Comparison of ENCODE assay signal across 8 mouse cellular contexts in the genomic region with DNA sequence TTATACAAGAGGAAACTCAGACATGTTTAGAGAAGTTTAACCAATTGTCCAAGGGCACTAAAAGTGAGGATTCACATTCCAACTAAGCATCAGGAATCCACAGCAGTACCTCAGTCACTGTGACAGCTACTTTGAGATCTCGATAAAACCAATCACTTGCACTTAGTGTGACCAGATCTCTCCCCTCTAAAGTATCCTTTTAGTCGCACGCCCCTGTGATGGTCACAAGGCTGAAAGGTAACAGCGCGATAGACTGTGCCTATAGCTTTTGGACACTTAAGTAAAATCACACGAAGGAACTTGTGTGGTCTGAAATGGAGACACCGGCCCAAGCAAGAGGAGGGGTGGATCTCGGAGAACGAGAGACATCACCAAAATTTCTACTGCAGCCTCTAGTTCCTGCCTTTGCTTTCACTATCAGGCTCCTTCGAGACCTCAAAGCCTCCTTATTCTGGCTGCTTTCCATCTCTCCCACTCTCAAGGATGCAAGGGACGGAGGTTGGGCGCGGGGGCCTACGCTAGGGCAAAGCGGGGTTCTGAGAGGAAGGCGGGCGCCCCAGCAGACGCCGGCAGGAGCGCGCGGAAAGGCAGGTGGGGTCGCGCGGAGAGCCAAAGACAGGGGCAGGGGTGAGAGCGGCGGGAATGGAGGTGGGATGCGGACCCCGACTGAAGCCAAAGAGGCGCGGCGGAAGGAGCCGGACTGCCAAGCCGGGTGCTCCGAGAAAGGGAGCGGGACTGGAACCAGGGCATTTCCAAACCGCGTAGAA. TPM values are rescaled to one million over a fixed set of nuclear protein-coding genes. Genes with fewer than 3 reads are reported as not detected.
A peak's percentile ranks its signal among the peaks of the same experiment; 100 is the strongest.
DNase-seq lines count a peak whose midpoint lies in the region; ATAC-seq and TF ChIP-seq lines count a peak whose summit lies in the region.

Gene Samd15 (plus strand): TSS at position 518 of the 767 bp plus-strand sequence.

- peak; percentile 68 for ATAC-seq in embryonic facial prominence, embryonic 13.5 days (ENCODE audit: insufficient number of reproducible peaks, insufficient read depth, low FRiP score, low TSS enrichment, low read depth)
- ATAC-seq in heart, embryonic 14.5 days (ENCODE audit: insufficient number of reproducible peaks, insufficient read depth, low FRiP score, low read depth) = peak; percentile 32
- peak; percentile 57; the same call in 1 of the 2 replicates for ATAC-seq in kidney, embryonic 15.5 days (replicated peaks; ENCODE audit: low FRiP score)
- ATAC-seq in liver, embryonic 14.5 days (ENCODE audit: insufficient read depth) = peak; percentile 49; the same call in 1 of the 2 replicates

- H3K27ac ChIP-seq in embryonic facial prominence, embryonic 13.5 days = peak within 1 kb of the TSS; percentile 76
- no peak within 1 kb of the TSS for H3K27ac ChIP-seq in heart, embryonic 14.5 days (replicated peaks in 1 of 2; ENCODE audit: control insufficient read depth in 1 of 2, insufficient read depth in 1 of 2, low read depth in 2 of 2, low read length in 2 of 2)
- H3K27ac ChIP-seq in kidney, embryonic 15.5 days = peak within 1 kb of the TSS; percentile 75
- H3K27ac ChIP-seq in liver, embryonic 14.5 days = no peak within 1 kb of the TSS

- H3K9ac ChIP-seq in embryonic facial prominence, embryonic 13.5 days = peak within 1 kb of the TSS; percentile 90
- peak within 1 kb of the TSS; percentile 83 for H3K9ac ChIP-seq in heart, embryonic 14.5 days (ENCODE audit: low read length)
- peak within 1 kb of the TSS; percentile 87 for H3K9ac ChIP-seq in kidney, embryonic 15.5 days
- H3K9ac ChIP-seq in liver, embryonic 14.5 days (replicated peaks) = peak within 1 kb of the TSS; percentile 70

- peak; percentile 61 for DNase-seq in CD4-positive helper T cell, adult 2 months (ENCODE audit: low read depth, low spot score)
- peak; percentile 44 to 57 for DNase-seq in adrenal gland, adult 18-20 months (ENCODE audit: low spot score in 2 of 2)
- no peak for DNase-seq in liver, embryonic 14.5 days (ENCODE audit: low read depth in 3 of 3, low spot score in 3 of 3)
- DNase-seq in neural tube, embryonic 10.5 days (ENCODE audit: extremely low spot score, low spot score) = peak; percentile 66
- peak; percentile 49 to 55 for DNase-seq in thymus, adult 18-20 months

- H3K4me3 ChIP-seq in embryonic facial prominence, embryonic 13.5 days = peak within 1 kb of the TSS; percentile 82
- H3K4me3 ChIP-seq in heart, embryonic 14.5 days (ENCODE audit: control insufficient read depth in 1 of 2, insufficient read depth in 1 of 2, low read depth in 1 of 2, low read length in 2 of 2) = peak within 1 kb of the TSS; percentile 67 to 80
- H3K4me3 ChIP-seq in kidney, embryonic 15.5 days (replicated peaks) = peak within 1 kb of the TSS; percentile 83
- H3K4me3 ChIP-seq in liver, embryonic 14.5 days (ENCODE audit: insufficient read depth in 1 of 2, low read depth in 2 of 2, low read length in 2 of 2) = peak within 1 kb of the TSS; percentile 54 to 71

- no peak for TF ChIP-seq EP300 in liver, embryonic 14.5 days (IDR thresholded peaks at IDR 0.05; ENCODE audit: low read depth)

- WGBS in embryonic facial prominence, embryonic 13.5 days = under 1% methylated on average over 38 of the region's 38 CpGs
- WGBS in heart, embryonic 14.5 days = under 1% methylated on average over 37 of the region's 38 CpGs
- WGBS in kidney, embryonic 15.5 days = under 1% methylated on average over 38 of the region's 38 CpGs
- 2% methylated on average over 38 of the region's 38 CpGs for WGBS in liver, embryonic 14.5 days (ENCODE audit: insufficient replicate concordance)

- no peaks in the 10 kb centered on the region for H3K27me3 ChIP-seq in embryonic facial prominence, embryonic 13.5 days
- H3K27me3 ChIP-seq in heart, embryonic 14.5 days (ENCODE audit: control insufficient read depth, insufficient read depth, low read length) = no peaks in the 10 kb centered on the region
- no peaks in the 10 kb centered on the region for H3K27me3 ChIP-seq in kidney, embryonic 15.5 days
- peaks cover 15% of the 10 kb centered on the region for H3K27me3 ChIP-seq in liver, embryonic 14.5 days (ENCODE audit: control insufficient read depth, insufficient read depth, low read length)

- H3K36me3 ChIP-seq in embryonic facial prominence, embryonic 13.5 days = no peaks in the 10 kb centered on the region
- H3K36me3 ChIP-seq in heart, embryonic 14.5 days (ENCODE audit: control insufficient read depth, insufficient read depth, low read length) = no peaks in the 10 kb centered on the region
- no peaks in the 10 kb centered on the region for H3K36me3 ChIP-seq in kidney, embryonic 15.5 days
- H3K36me3 ChIP-seq in liver, embryonic 14.5 days (replicated peaks; ENCODE audit: control insufficient read depth, insufficient read depth, low read depth) = no peaks in the 10 kb centered on the region

- TF ChIP-seq CTCF in liver, embryonic 14.5 days (IDR thresholded peaks at IDR 0.05; ENCODE audit: low read depth) = no peak

- H3K4me2 ChIP-seq in embryonic facial prominence, embryonic 13.5 days = peak within 1 kb of the TSS; percentile 89
- H3K4me2 ChIP-seq in heart, embryonic 14.5 days (ENCODE audit: low read length) = peak within 1 kb of the TSS; percentile 64
- peak within 1 kb of the TSS; percentile 92 for H3K4me2 ChIP-seq in kidney, embryonic 15.5 days
- peak within 1 kb of the TSS; percentile 76 for H3K4me2 ChIP-seq in liver, embryonic 14.5 days (ENCODE audit: low read depth)

- H3K9me3 ChIP-seq in embryonic facial prominence, embryonic 13.5 days = no peaks in the 10 kb centered on the region
- H3K9me3 ChIP-seq in heart, embryonic 14.5 days (ENCODE audit: control insufficient read depth, low read length) = no peaks in the 10 kb centered on the region
- H3K9me3 ChIP-seq in kidney, embryonic 15.5 days (replicated peaks) = no peaks in the 10 kb centered on the region
- no peaks in the 10 kb centered on the region for H3K9me3 ChIP-seq in liver, embryonic 14.5 days (ENCODE audit: control insufficient read depth, low read length)

- peaks cover 12% of the 10 kb centered on the region for H3K4me1 ChIP-seq in embryonic facial prominence, embryonic 13.5 days
- H3K4me1 ChIP-seq in heart, embryonic 14.5 days (ENCODE audit: control insufficient read depth in 2 of 2, insufficient read depth in 2 of 2, low read length in 2 of 2) = peaks cover 0 to 7% of the 10 kb centered on the region in 2 experiments; a peak in 3 of 4 replicates
- H3K4me1 ChIP-seq in kidney, embryonic 15.5 days = peaks cover 9% of the 10 kb centered on the region; the same call in 1 of the 2 replicates
- peaks cover 0 to 8% of the 10 kb centered on the region in 2 experiments; a peak in 2 of 4 replicates for H3K4me1 ChIP-seq in liver, embryonic 14.5 days (replicated peaks; ENCODE audit: control insufficient read depth in 2 of 2, insufficient read depth in 2 of 2, low read length in 1 of 2)

RNA-seq across cellular contexts. Expression of gene Samd15, which starts in this region (rescaled TPM):
- 1 to 10 TPM; 1.4 to 1.7 TPM for total RNA-seq in adrenal gland, adult 18-20 months (2021)
- polyA plus RNA-seq in embryonic facial prominence, embryonic 13.5 days (2015; fragmentation: Nextera tagmentation; extraction: Ambion mirVana) = 1.5 and 2.4 TPM in 2 replicates
- polyA plus RNA-seq in heart, embryonic 14.5 days (2014; fragmentation: Nextera tagmentation; extraction: Ambion mirVana) = 0.55 and 0.89 TPM in 2 replicates
- 1.3 and 1.7 TPM in 2 replicates for polyA plus RNA-seq in kidney, embryonic 15.5 days (2015; fragmentation: Nextera tagmentation; extraction: Ambion mirVana)
- 0.03 and 0.21 TPM in 2 replicates for polyA plus RNA-seq in liver, embryonic 14.5 days (2012; rRNA removed)
- polyA plus RNA-seq in liver, embryonic 14.5 days (2014; fragmentation: Nextera tagmentation; extraction: Ambion mirVana) = 7.6 and 8.2 TPM in 2 replicates

Comparison
In these comparisons a context has a peak if more than half of its experiments do, and no peak if none do; other contexts are left out.
1. Peak in ATAC-seq, H3K4me3 ChIP-seq, H3K9ac ChIP-seq and H3K4me2 ChIP-seq in heart, embryonic 14.5 days; RNA of the gene not detected or under 1 TPM.
2. DNase-seq: peak in CD4-positive helper T cell, adult 2 months (single experiment), adrenal gland, adult 18-20 months (2 of 2), neural tube, embryonic 10.5 days (single experiment) and thymus, adult 18-20 months (2 of 2); none in liver, embryonic 14.5 days (0 of 3).
3. H3K27ac ChIP-seq: peak in embryonic facial prominence, embryonic 13.5 days (single experiment) and kidney, embryonic 15.5 days (single experiment); none in heart, embryonic 14.5 days (0 of 2) and liver, embryonic 14.5 days (single experiment).
4. Peak in every context shown above with its lines, with median percentiles within 50 percentile points of each other: ATAC-seq, H3K4me2 ChIP-seq, H3K4me3 ChIP-seq and H3K9ac ChIP-seq.